In genomic region chr12:115311956-115312355, GRCm38 (mm10) we compare ENCODE assay signal across 11 mouse cellular contexts.
A peak's percentile ranks its signal among the peaks of the same experiment; 100 is the strongest.
DNase-seq lines count a peak whose midpoint lies in the region; ATAC-seq and TF ChIP-seq lines count a peak whose summit lies in the region.
"Had no signal": no experiment of that assay in that cellular context is flagged by ENCODE, and none has a peak within 500 bp of the region (broad histone marks: within the 10 kb centered on the region; RNA-seq: fewer than 3 reads in every experiment).

No protein-coding gene starts in this region.

- no peaks in the 10 kb centered on the region for H3K9me3 ChIP-seq in CH12.LX (replicated peaks; ENCODE audit: low read length)
- H3K9me3 ChIP-seq in midbrain, embryonic 10.5 days (replicated peaks): peaks cover 17% of the 10 kb centered on the region

- no peaks in the 10 kb centered on the region for H3K27me3 ChIP-seq in CH12.LX (replicated peaks)
- no peaks in the 10 kb centered on the region for H3K27me3 ChIP-seq in midbrain, embryonic 10.5 days (ENCODE audit: low read depth, poor library complexity, severe bottlenecking)

- no peak overlapping the region for H3K4me3 ChIP-seq in CH12.LX (replicated peaks in 1 of 3; ENCODE audit: low read depth in 2 of 3, low read length in 2 of 3, poor library complexity in 1 of 3)
- H3K4me3 ChIP-seq in left cerebral cortex, adult 2 months: no peak overlapping the region
- no peak overlapping the region for H3K4me3 ChIP-seq in midbrain, embryonic 10.5 days
- H3K4me3 ChIP-seq: erythroblast, embryonic 14.5 days; layer of hippocampus, adult 2 months; myocyte had no signal

- H3K79me2 ChIP-seq in CH12.LX (replicated peaks; ENCODE audit: control insufficient read depth, extremely low read depth, insufficient read depth, poor library complexity, severe bottlenecking): no peaks in the 10 kb centered on the region

- H3K4me1 ChIP-seq in CH12.LX (ENCODE audit: control insufficient read depth in 1 of 2, insufficient read depth in 2 of 2): no peaks in the 10 kb centered on the region
- no peaks in the 10 kb centered on the region for H3K4me1 ChIP-seq in midbrain, embryonic 10.5 days

- DNase-seq in CD4-positive, CD25-positive, alpha-beta regulatory T cell, adult 2 months (ENCODE audit: low read depth, low spot score): peak; percentile 61
- DNase-seq in CH12.LX (ENCODE audit: extremely low read depth): peak; percentile 3
- peak; percentile 21 to 37 for DNase-seq in natural killer cell, adult 2 months (ENCODE audit: low spot score in 2 of 2)
- DNase-seq in left cerebral cortex, adult 2 months (ENCODE audit: extremely low spot score in 1 of 2, low spot score in 2 of 2): no peak
- DNase-seq in midbrain, embryonic 10.5 days (ENCODE audit: low spot score): no peak
- no peak for DNase-seq in cerebellum, postnatal 4 days (ENCODE audit: low spot score in 2 of 2)
- DNase-seq: lung, postnatal 4 days had no signal

- TF ChIP-seq EP300 in CH12.LX (IDR thresholded peaks at IDR 0.05; ENCODE audit: low read length): no peak

- no peak overlapping the region for H3K4me2 ChIP-seq in CH12.LX (ENCODE audit: insufficient read depth, low read depth, poor library complexity, severe bottlenecking)

- no peak overlapping the region for H3K27ac ChIP-seq in CH12.LX (ENCODE audit: insufficient read depth, low read depth)
- H3K27ac ChIP-seq in left cerebral cortex, adult 2 months: no peak overlapping the region
- no peak overlapping the region for H3K27ac ChIP-seq in midbrain, embryonic 10.5 days (replicated peaks)
- H3K27ac ChIP-seq: layer of hippocampus, adult 2 months had no signal

- no peak for TF ChIP-seq CTCF in CH12.LX (conservative IDR thresholded peaks at IDR 0.05 in 1 of 2, IDR thresholded peaks at IDR 0.05 in 1 of 2; ENCODE audit: low read depth in 2 of 2, low read length in 2 of 2)
- no peak for TF ChIP-seq CTCF in left cerebral cortex, adult 2 months (IDR thresholded peaks at IDR 0.05)

- no peak for TF ChIP-seq POLR2A in CH12.LX (IDR thresholded peaks at IDR 0.05; ENCODE audit: low read depth, low read length)

- dilution Hi-C loops in CH12.LX (cut with MboI; ENCODE audit: extremely low pct_ligation_motif_present, extremely low pct_unique_long_range_greater_than_20kb, low sequenced_read_pairs): no loop called here

- peak; percentile 99 for ATAC-seq in hematopoietic stem cell, adult 5-6 weeks (replicated peaks in 1 of 2; ENCODE audit: insufficient read depth in 1 of 2, low FRiP score in 2 of 2, low TSS enrichment in 1 of 2, low read depth in 1 of 2, poor library complexity in 2 of 2, severe bottlenecking in 2 of 2)

- H3K9ac ChIP-seq in CH12.LX (ENCODE audit: insufficient read depth, low read depth): no peak overlapping the region

- intact Hi-C loops in left cerebral cortex, adult 2 months (cut with DNase I): no loop called here

- no peaks in the 10 kb centered on the region for H3K36me3 ChIP-seq in CH12.LX (replicated peaks in 1 of 2; ENCODE audit: control insufficient read depth in 1 of 2, insufficient read depth in 1 of 2, low read length in 1 of 2)
- no peaks in the 10 kb centered on the region for H3K36me3 ChIP-seq in midbrain, embryonic 10.5 days

- no peak for TF ChIP-seq RAD21 in CH12.LX (IDR thresholded peaks at IDR 0.05; ENCODE audit: low read depth, low read length)

- in situ Hi-C loops in CH12.LX (cut with MboI; ENCODE audit: low pct_ligation_motif_present, low pct_unique_long_range_greater_than_20kb, low sequenced_read_pairs): no loop called here

TF ChIP-seq in CH12.LX, 34 proteins besides CTCF, POLR2A, EP300 and RAD21:
- TF ChIP-seq CHD1 (IDR thresholded peaks at IDR 0.05; ENCODE audit: low read depth, low read length) (no peak), SIN3A (IDR thresholded peaks at IDR 0.05; ENCODE audit: low read length) (no peak), MAFK (IDR thresholded peaks at IDR 0.05; ENCODE audit: insufficient replicate concordance, low read length) (no peak), RCOR1 (conservative IDR thresholded peaks at IDR 0.05; ENCODE audit: low read depth, low read length) (no peak), ELF1 (IDR thresholded peaks at IDR 0.05; ENCODE audit: low read depth, low read length) (no peak), HCFC1 (IDR thresholded peaks at IDR 0.05; ENCODE audit: low read depth, low read length) (no peak), IRF4 (IDR thresholded peaks at IDR 0.05; ENCODE audit: low read depth, low read length) (no peak), UBTF (IDR thresholded peaks at IDR 0.05; ENCODE audit: low read depth, low read length) (no peak), GABPA (IDR thresholded peaks at IDR 0.05; ENCODE audit: insufficient replicate concordance, low read depth, low read length) (no peak), POLR2AphosphoS2 (IDR thresholded peaks at IDR 0.05; ENCODE audit: low read depth, low read length) (no peak), PAX5 (IDR thresholded peaks at IDR 0.05; ENCODE audit: low read length) (no peak), NRF1 (IDR thresholded peaks at IDR 0.05; ENCODE audit: low read depth, low read length) (no peak), JUN (IDR thresholded peaks at IDR 0.05; ENCODE audit: insufficient read depth, low read depth, low read length) (no peak), MXI1 (IDR thresholded peaks at IDR 0.05; ENCODE audit: low read depth, low read length) (no peak), ZKSCAN1 (IDR thresholded peaks at IDR 0.05; ENCODE audit: borderline replicate concordance, low read depth, low read length) (no peak)
TF ChIP-seq in CH12.LX: peak in this region for 0.

Comparison
In these comparisons a context has a peak if more than half of its experiments do, and no peak if none do; other contexts are left out.
1. DNase-seq: peak in CD4-positive, CD25-positive, alpha-beta regulatory T cell, adult 2 months (single experiment), CH12.LX (single experiment) and natural killer cell, adult 2 months (2 of 2); none in left cerebral cortex, adult 2 months (0 of 2), midbrain, embryonic 10.5 days (single experiment) and cerebellum, postnatal 4 days (0 of 2).